Mouse (Mus musculus) heart, embryonic 15.5 days (tissue): ENCODE measurements around the gene Dapp1. TPM values are rescaled to one million over a fixed set of nuclear protein-coding genes. Genes with fewer than 3 reads are reported as not detected.
A peak's percentile ranks its signal among the peaks of the same experiment; 100 is the strongest.
"Not testable (repeated sequence)": the region's sequence is repeated elsewhere in the genome, so short reads cannot be mapped to it uniquely, and the experiment has no call there.

ENCODE experiments used
- ATAC-seq: fragments of 200-750 bp; cut with Nextera tagmentation; replicated peaks from 2 replicates; pipeline ENCODE4 v1.8.0; 2017; ENCODE audit warnings: low read depth, moderate TSS enrichment; ENCODE audit not compliant: insufficient number of reproducible peaks, insufficient read depth, low FRiP score
- H3K27ac ChIP-seq: fragments of 300-500 bp; sonication (generic); 2 replicates; pipeline ENCODE4 v1.5.1; 2015; ENCODE audit warnings: mild to moderate bottlenecking, inconsistent platforms
- H3K27me3 ChIP-seq: fragments of 300-500 bp; sonication (generic); 2 replicates; pipeline ENCODE4 v1.6.1; 2015; ENCODE audit warnings: inconsistent platforms
- H3K36me3 ChIP-seq: fragments of 300-500 bp; sonication (generic); 2 replicates; pipeline ENCODE4 v1.6.1; 2015; ENCODE audit warnings: mild to moderate bottlenecking, inconsistent platforms
- H3K4me1 ChIP-seq: fragments of 300-500 bp; sonication (generic); replicated peaks from 2 replicates; pipeline ENCODE4 v1.6.1; 2015; ENCODE audit warnings: inconsistent platforms
- H3K4me2 ChIP-seq: fragments of 300-500 bp; sonication (generic); 2 replicates; pipeline ENCODE4 v1.6.1; 2015; ENCODE audit warnings: inconsistent platforms, mild to moderate bottlenecking, moderate library complexity
- H3K4me3 ChIP-seq: fragments of 300-500 bp; sonication (generic); 2 replicates; pipeline ENCODE4 v1.5.1; 2015; ENCODE audit warnings: mild to moderate bottlenecking, inconsistent platforms
- H3K9ac ChIP-seq: fragments of 300-500 bp; sonication (generic); 2 replicates; pipeline ENCODE4 v1.6.1; 2015; ENCODE audit warnings: mild to moderate bottlenecking, inconsistent platforms
- H3K9me3 ChIP-seq: fragments of 300-500 bp; sonication (generic); replicated peaks from 2 replicates; pipeline ENCODE4 v1.6.1; 2016; ENCODE audit warnings: inconsistent platforms
- WGBS: fragments of 180-500 bp; shearing (Covaris S2); methylation state at CpG from one replicate; pipeline ENCODE4 v1.1.7; 2015; ENCODE audit warnings: mixed read lengths; 5-methylcytosine and 5-hydroxymethylcytosine counted together
- polyA plus RNA-seq: library from polyadenylated mRNA; unstranded; fragments of >200 nt; fragmentation: Nextera tagmentation; extraction: Ambion mirVana; gene quantifications from 2 replicates; pipeline ENCODE4 v1.2.1, GENCODE M21; 2015

Gene Dapp1
- polyA plus RNA-seq, 1 experiment from 2014 or later, result 18.4 TPM

- H3K9ac ChIP-seq, result peak overlapping the region; percentile 88
- peaks cover 17% of the 10 kb centered on the region for H3K4me1 ChIP-seq
- no peak for ATAC-seq
- WGBS, result 19% methylated on average over 12 of the region's 12 CpGs
- H3K9me3 ChIP-seq, result no peaks in the 10 kb centered on the region
- peak overlapping the region; percentile 86 for H3K27ac ChIP-seq
- peaks cover 16% of the 10 kb centered on the region; the same call in 1 of the 2 replicates for H3K36me3 ChIP-seq
- no peaks in the 10 kb centered on the region for H3K27me3 ChIP-seq
- peak overlapping the region; percentile 99 for H3K4me3 ChIP-seq
- H3K4me2 ChIP-seq, result peak overlapping the region; percentile 79
Observed at GRCm38 (mm10) chr3:137917694-137918171, 63.6 kb downstream of the Dapp1 start.

- H3K27me3 ChIP-seq, ATAC-seq, H3K36me3 ChIP-seq, H3K9ac ChIP-seq, H3K27ac ChIP-seq, H3K4me3 ChIP-seq, H3K4me2 ChIP-seq, H3K9me3 ChIP-seq: not testable (repeated sequence)
- WGBS, result 63% methylated on average over 1 of the region's 1 CpGs
- H3K4me1 ChIP-seq, result peaks cover 16% of the 10 kb centered on the region
Observed at GRCm38 (mm10) chr3:137914567-137914966, 66.8 kb downstream of the Dapp1 start.

DNA sequence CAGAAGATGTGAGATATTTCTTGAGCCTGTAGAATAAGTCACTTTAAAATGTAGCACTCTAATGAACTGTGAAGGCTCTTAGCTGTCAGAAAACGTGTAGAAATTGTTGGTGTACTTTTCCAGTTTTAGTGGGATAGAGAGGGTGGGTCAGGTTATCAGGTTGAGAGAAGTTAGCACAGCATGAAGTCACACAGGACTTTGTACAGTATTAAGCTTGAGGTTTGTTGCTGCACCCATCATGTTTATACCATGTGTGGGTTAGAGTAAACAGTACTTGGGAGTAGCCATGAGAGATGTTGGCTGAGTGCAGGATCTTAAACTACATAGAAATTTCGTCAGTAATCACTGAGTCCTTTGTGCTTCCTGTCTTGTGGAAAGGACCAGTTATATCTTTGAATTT lies 68.3 kb downstream of the Dapp1 start:
- ATAC-seq, result no peak
- Histone ChIP-seq H3K9ac (no peak overlapping the region), H3K4me3 (no peak overlapping the region), H3K27me3 (no peaks in the 10 kb centered on the region), H3K27ac (no peak overlapping the region), H3K4me2 (no peak overlapping the region), H3K36me3 (peaks cover 7% of the 10 kb centered on the region; the same call in 1 of the 2 replicates), H3K4me1 (peaks cover 9% of the 10 kb centered on the region; the same call in 1 of the 2 replicates), H3K9me3 (no peaks in the 10 kb centered on the region)
- WGBS, result 66% methylated on average over 2 of the region's 2 CpGs

DNA sequence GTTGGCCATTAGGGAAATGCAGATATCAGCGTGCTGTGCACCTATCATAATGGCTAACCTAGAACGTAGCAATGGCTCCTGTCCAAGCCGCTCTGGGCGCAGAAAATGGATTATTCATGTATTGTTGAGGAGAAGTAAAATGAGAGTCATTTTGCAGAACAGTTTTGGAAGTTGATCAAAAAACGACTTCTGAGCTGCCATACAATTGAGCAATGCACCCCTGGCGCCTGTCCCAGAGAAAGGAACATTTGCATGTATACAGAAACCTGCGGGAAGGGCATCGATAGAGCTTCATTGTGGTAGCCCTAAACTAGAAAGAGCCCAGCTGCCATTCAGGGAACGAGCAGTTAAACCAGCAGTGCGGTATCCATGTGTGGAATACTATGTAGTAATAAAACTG lies 81.2 kb downstream of the Dapp1 start:
- Histone ChIP-seq H3K4me3 (no peak overlapping the region), H3K9me3 (no peaks in the 10 kb centered on the region), H3K27ac (no peak overlapping the region), H3K9ac (no peak overlapping the region), H3K27me3 (no peaks in the 10 kb centered on the region), H3K4me2 (no peak overlapping the region), H3K36me3 (peaks cover 25% of the 10 kb centered on the region), H3K4me1 (no peaks in the 10 kb centered on the region)
- ATAC-seq, result no peak
- WGBS, result 87% methylated on average over 10 of the region's 10 CpGs

DNA sequence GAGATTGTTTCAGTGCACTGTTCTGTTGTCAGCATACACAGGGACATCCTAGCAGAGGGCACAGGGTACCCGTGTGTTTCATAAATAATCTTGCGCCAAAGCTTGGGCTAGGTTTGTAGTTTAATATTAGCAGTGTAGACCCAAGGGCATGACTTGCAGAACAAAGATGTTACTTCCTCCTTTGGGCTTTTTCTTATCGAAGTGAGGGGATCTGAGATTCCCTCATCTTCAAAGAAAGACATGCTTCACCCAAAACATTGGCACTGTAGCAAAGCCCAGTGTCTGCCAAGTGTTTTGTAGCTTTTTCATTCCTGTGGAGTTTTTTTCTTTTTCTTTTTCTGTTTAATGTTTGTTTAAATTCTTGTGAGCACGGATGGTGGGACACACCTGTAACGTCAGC lies 83.7 kb downstream of the Dapp1 start:
- Histone ChIP-seq H3K9me3 (no peaks in the 10 kb centered on the region), H3K4me1 (no peaks in the 10 kb centered on the region), H3K4me3 (no peak overlapping the region), H3K27me3 (no peaks in the 10 kb centered on the region), H3K36me3 (peaks cover 35% of the 10 kb centered on the region), H3K9ac (no peak overlapping the region), H3K27ac (no peak overlapping the region), H3K4me2 (no peak overlapping the region)
- 87% methylated on average over 5 of the region's 5 CpGs for WGBS
- no peak for ATAC-seq

- 83% methylated on average over 3 of the region's 3 CpGs for WGBS
- no peak overlapping the region for H3K27ac ChIP-seq
- H3K9me3 ChIP-seq, result no peaks in the 10 kb centered on the region
- no peaks in the 10 kb centered on the region for H3K4me1 ChIP-seq
- no peak overlapping the region for H3K4me3 ChIP-seq
- peaks cover 28% of the 10 kb centered on the region for H3K36me3 ChIP-seq
- no peak overlapping the region for H3K9ac ChIP-seq
- no peak overlapping the region for H3K4me2 ChIP-seq
- no peak for ATAC-seq
- no peaks in the 10 kb centered on the region for H3K27me3 ChIP-seq
Observed at GRCm38 (mm10) chr3:137896867-137897266, 84.5 kb downstream of the Dapp1 start.

GRCm38 (mm10) chr3:137896386-137896785 lies 85.0 kb downstream of the Dapp1 start:
- Histone ChIP-seq H3K27ac (no peak overlapping the region), H3K4me1 (no peaks in the 10 kb centered on the region), H3K36me3 (peaks cover 28% of the 10 kb centered on the region), H3K9me3 (no peaks in the 10 kb centered on the region), H3K27me3 (no peaks in the 10 kb centered on the region), H3K9ac (no peak overlapping the region), H3K4me2 (no peak overlapping the region), H3K4me3 (no peak overlapping the region)
- no peak for ATAC-seq
- WGBS, result 86% methylated on average over 4 of the region's 4 CpGs

DNA sequence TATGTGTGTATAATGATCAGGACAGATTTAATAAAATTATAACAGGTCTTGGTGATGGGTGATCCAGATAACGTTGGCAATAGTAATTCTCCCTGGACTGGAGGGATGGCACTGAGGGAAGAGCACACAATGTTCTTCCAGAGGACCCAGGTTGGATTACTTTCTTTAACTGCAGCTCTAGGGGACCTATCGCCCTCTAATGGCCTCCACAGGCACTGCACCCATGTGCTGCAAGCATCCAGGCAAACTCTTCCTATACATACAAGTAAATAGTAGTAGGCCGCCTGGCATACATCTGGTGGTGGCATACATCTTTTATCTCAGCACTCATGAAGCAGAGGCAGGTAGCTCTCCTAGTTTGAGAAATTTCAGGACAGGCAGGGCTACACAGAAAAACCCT lies 86.1 kb downstream of the Dapp1 start:
- Histone ChIP-seq H3K9ac (no peak overlapping the region), H3K27me3 (no peaks in the 10 kb centered on the region), H3K36me3 (peaks cover 28% of the 10 kb centered on the region), H3K4me1 (no peaks in the 10 kb centered on the region), H3K4me2 (no peak overlapping the region), H3K27ac (no peak overlapping the region), H3K9me3 (no peaks in the 10 kb centered on the region), H3K4me3 (no peak overlapping the region)
- WGBS, result 85% methylated on average over 3 of the region's 3 CpGs
- ATAC-seq, result no peak

- no peaks in the 10 kb centered on the region for H3K27me3 ChIP-seq
- peaks cover 37% of the 10 kb centered on the region for H3K36me3 ChIP-seq
- no peak overlapping the region for H3K4me3 ChIP-seq
- H3K27ac ChIP-seq, result no peak overlapping the region
- H3K4me1 ChIP-seq, result no peaks in the 10 kb centered on the region
- no peak overlapping the region for H3K9ac ChIP-seq
- no peak for ATAC-seq
- 86% methylated on average over 4 of the region's 4 CpGs for WGBS
- no peaks in the 10 kb centered on the region for H3K9me3 ChIP-seq
- no peak overlapping the region for H3K4me2 ChIP-seq
Observed at GRCm38 (mm10) chr3:137893789-137894188, 87.6 kb downstream of the Dapp1 start.

DNA sequence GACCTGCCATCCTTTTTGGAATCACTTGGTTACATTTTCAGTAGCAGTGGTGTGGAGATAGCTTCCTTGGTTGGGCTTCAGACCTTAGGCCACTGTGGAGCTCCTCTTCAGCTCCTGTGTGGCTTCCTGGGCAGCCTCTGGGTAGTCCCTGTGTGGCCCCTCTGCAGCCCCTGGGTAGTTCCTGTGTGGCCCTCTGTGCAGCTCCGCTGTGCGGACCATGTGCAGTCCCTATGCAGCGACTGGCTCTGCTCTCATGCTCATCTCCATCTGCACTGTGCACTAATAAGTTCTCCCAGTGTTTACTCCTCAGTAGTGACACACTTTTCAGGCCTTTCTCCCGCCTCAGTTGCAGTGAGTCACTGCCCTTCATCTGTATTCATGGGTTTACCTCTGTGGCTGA lies 89.2 kb downstream of the Dapp1 start:
- Histone ChIP-seq H3K27ac (no peak overlapping the region), H3K4me1 (no peaks in the 10 kb centered on the region), H3K9ac (no peak overlapping the region), H3K4me3 (no peak overlapping the region), H3K27me3 (no peaks in the 10 kb centered on the region), H3K36me3 (peaks cover 28% of the 10 kb centered on the region), H3K9me3 (no peaks in the 10 kb centered on the region), H3K4me2 (no peak overlapping the region)
- 92% methylated on average over 4 of the region's 4 CpGs for WGBS
- no peak for ATAC-seq

- Histone ChIP-seq H3K4me1 (no peaks in the 10 kb centered on the region), H3K4me2 (no peak overlapping the region), H3K4me3 (no peak overlapping the region), H3K9me3 (no peaks in the 10 kb centered on the region), H3K36me3 (peaks cover 28% of the 10 kb centered on the region), H3K27ac (no peak overlapping the region), H3K9ac (no peak overlapping the region), H3K27me3 (no peaks in the 10 kb centered on the region)
- ATAC-seq, result no peak
- 76% methylated on average over 3 of the region's 3 CpGs for WGBS
Observed at GRCm38 (mm10) chr3:137891089-137891488, 90.3 kb downstream of the Dapp1 start.

DNA sequence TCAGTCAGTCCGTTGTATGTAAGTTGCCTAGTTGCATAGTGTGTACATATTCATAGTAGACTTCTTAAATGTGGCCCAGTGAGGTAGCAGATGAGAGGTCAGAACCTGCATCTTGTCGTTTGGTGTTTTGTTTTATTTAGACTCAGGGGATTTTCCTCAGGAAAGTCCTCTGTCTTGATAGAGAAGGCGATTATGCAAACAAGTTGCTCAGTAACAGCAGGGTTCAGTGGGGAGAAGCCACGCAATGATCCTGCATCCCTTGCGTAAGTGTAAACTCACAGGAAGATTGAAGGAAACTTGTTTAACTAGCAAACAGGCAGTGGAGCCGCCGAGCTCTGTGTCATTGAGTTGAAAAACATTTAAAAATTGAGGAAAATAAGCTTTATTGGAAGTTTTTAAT lies 93.4 kb downstream of the Dapp1 start:
- Histone ChIP-seq H3K36me3 (peaks cover 9% of the 10 kb centered on the region), H3K27me3 (no peaks in the 10 kb centered on the region), H3K4me3 (no peak overlapping the region), H3K9ac (no peak overlapping the region), H3K4me2 (no peak overlapping the region), H3K9me3 (no peaks in the 10 kb centered on the region), H3K27ac (no peak overlapping the region), H3K4me1 (no peaks in the 10 kb centered on the region)
- WGBS, result 77% methylated on average over 7 of the region's 7 CpGs
- ATAC-seq, result no peak
